Mouse (Mus musculus) ES-E14 (cell line): ENCODE data around the gene Cntnap2.

Experiments
- CHD2 ChIP-seq: IDR thresholded peaks from 2 replicates; pipeline ENCODE4 v1.6.1; 2014; ENCODE audit warnings: mild to moderate bottlenecking, low read depth, low read length, inconsistent platforms
- ZNF384 ChIP-seq: IDR thresholded peaks from 2 replicates; pipeline ENCODE4 v1.6.1; 2012; ENCODE audit warnings: low read depth, low read length, inconsistent platforms

DNA sequence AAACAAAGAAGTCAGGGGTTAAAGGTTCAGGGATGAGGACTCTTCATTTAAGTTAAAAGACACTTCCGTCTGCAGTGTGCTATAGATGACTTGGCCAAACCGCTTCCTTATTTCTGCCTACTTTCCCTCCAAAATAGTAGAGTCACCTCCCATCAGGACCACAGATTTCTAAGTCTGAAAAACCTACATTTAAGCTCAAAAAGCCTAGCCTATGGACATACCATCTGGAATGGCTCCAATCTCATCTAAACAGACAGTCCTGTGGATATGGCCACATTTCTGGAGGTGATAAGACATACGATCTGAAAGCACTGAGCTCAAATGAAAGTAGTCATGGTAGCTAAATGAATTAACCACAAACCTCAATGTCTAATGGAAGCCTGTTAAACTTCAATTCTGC lies 2212.4 kb downstream of the Cntnap2 start:
- TF ChIP-seq ZNF384, result no peak
- no peak for TF ChIP-seq CHD2
